ENCODE assay signal across 24 mouse cellular contexts in genomic region chr2:103016089-103016488, GRCm38 (mm10).
"Had no signal": no experiment of that assay in that cellular context is flagged by ENCODE, and none has a peak within 500 bp of the region (broad histone marks: within the 10 kb centered on the region; RNA-seq: fewer than 3 reads in every experiment).

No protein-coding gene starts in this region.

- H3K9ac ChIP-seq: heart, embryonic 13.5 days; heart, embryonic 15.5 days; hindbrain, embryonic 13.5 days; hindbrain, embryonic 15.5 days; limb, embryonic 12.5 days; liver, embryonic 13.5 days had no signal

- H3K27ac ChIP-seq: heart, embryonic 10.5 days; heart, embryonic 13.5 days; heart, embryonic 15.5 days; hindbrain, embryonic 13.5 days; hindbrain, embryonic 15.5 days; hindbrain, postnatal 0 days; layer of hippocampus, adult 2 months; left cerebral cortex, adult 2 months; limb, embryonic 10.5 days; limb, embryonic 12.5 days; liver, embryonic 13.5 days had no signal

- DNase-seq: gastrocnemius, postnatal 14 days; gastrocnemius, postnatal 36 days; heart, adult 18-20 months; heart, postnatal 14 days; heart, postnatal 36 days; kidney, adult 11 months; kidney, adult 8-10 months; kidney, postnatal 10 days; kidney, postnatal 25 days; kidney, postnatal 4 days; liver; liver, embryonic 13.5 days had no signal

- H3K27me3 ChIP-seq: heart, embryonic 13.5 days; heart, embryonic 15.5 days; hindbrain, embryonic 13.5 days; hindbrain, embryonic 15.5 days; limb, embryonic 12.5 days; liver, embryonic 13.5 days had no signal

- H3K36me3 ChIP-seq: heart, embryonic 10.5 days; heart, embryonic 15.5 days; hindbrain, embryonic 13.5 days; hindbrain, embryonic 15.5 days; limb, embryonic 12.5 days; liver, embryonic 13.5 days had no signal

- ATAC-seq: hindbrain, postnatal 0 days; intestine, embryonic 16.5 days had no signal

- H3K4me3 ChIP-seq: heart, embryonic 10.5 days; heart, embryonic 13.5 days; heart, embryonic 15.5 days; hindbrain, embryonic 13.5 days; hindbrain, embryonic 15.5 days; layer of hippocampus, adult 2 months; left cerebral cortex, adult 2 months; limb, embryonic 10.5 days; limb, embryonic 12.5 days; liver, embryonic 13.5 days had no signal

- H3K9me3 ChIP-seq: heart, embryonic 10.5 days; heart, embryonic 15.5 days; hindbrain, embryonic 13.5 days; hindbrain, embryonic 15.5 days; limb, embryonic 10.5 days; limb, embryonic 12.5 days; liver, embryonic 13.5 days had no signal

- H3K4me2 ChIP-seq: heart, embryonic 13.5 days; heart, embryonic 15.5 days; hindbrain, embryonic 13.5 days; hindbrain, embryonic 15.5 days; limb, embryonic 12.5 days; liver, embryonic 11.5 days; liver, embryonic 13.5 days had no signal

- H3K4me1 ChIP-seq: heart, embryonic 10.5 days; heart, embryonic 15.5 days; hindbrain, embryonic 13.5 days; limb, embryonic 10.5 days; limb, embryonic 12.5 days had no signal
